Mouse (Mus musculus) urinary bladder, postnatal 4 days (tissue): ENCODE measurements around the gene D930007J09Rik.
A peak's percentile ranks its signal among the peaks of the same experiment; 100 is the strongest.

Experiments used
- DNase-seq, 2 experiments: peaks; one replicate each; pipeline ENCODE4 v3.0.0; 2021 to 2022; ENCODE audit warnings: low spot score in 2 of 2

Gene D930007J09Rik

DNA sequence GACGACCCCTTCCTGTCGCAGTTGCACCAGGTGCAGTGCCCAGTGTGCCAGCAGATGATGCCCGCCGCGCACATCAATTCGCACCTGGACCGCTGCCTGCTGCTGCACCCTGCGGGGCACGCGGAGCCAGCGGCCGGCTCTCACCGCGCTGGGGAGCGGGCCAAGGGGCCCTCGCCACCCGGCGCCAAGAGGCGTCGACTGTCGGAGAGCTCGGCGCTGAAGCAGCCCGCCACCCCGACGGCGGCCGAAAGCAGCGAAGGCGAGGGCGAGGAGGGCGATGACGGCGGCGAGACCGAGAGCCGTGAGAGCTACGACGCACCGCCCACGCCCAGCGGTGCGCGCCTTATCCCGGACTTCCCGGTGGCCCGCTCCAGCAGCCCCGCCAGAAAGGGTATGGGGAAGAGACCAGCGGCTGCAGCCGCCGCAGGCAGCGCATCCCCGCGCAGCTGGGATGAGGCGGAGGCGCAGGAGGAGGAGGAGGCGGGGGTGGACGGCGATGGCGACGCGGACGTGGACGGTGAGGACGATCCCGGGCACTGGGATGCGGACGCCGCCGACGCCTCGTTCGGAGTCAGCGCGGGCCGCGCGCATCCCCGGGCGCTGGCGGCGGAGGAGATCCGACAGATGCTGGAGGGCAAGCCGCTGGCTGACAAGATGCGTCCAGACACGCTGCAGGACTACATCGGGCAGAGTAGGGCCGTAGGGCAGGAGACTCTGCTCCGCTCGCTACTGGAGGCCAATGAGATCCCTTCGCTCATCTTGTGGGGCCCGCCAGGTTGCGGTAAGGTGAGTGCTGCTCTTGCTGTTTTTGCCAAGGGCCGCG, at the start of gene D930007J09Rik:
Gene D930007J09Rik (minus strand): TSS at position 591 of the 823 bp plus-strand sequence.
- DNase-seq: peak; percentile 50 to 63

DNA sequence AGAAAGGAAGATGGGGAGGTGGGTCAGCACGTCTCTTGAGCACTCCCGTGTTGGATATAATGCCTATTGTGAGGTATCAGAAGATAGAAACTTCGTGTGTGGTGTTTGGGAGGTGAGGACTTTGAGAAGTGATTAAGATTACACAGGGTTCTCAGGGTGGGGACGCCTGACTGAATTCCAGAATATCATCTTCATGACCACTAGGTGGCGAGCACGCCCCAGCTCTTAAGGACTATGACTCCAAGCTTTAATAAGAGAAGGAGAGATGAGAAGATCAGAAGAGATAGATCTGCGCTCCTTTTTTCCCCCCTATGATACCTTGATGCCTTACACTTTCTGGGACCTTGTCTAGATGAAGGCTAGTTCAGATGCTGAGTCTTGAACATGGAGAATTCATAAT, 49.3 kb upstream of the D930007J09Rik start:
- no peak for DNase-seq

DNA sequence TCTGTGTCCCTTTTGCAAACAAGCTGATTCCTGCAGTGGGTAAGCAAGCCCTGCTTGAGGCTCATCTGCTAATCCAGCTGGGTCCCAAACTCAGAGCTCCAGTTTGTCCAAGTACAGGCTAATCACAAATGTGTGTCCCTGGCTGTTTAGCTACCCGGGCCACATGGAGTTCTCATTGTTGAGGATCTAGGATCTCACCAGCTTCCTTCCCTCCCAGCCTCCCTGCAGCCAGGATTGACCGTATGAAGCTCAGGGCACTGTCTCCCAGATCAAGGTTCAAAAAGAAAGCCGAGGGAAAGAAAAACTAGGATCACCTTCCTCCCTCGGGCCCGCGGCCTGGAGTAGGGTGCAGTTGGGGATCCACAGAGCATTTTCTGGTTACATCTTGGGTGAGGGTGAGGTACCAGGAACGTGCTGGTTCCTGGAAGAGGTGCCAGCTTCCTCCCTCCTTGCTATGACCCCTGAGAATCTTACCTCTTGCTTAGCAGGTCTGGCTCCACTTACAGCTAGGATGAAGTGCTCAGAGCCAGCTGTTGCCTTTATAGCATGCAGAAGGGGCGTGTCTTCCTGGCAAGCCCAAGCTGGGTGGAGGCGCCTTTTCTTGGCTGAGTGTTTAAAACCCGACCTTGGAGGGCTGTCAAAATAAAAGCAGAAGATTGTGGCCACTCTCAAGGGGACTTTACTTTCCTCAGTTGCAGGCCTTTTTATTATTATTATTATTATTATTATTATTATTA, 48.2 kb upstream of the D930007J09Rik start, which contains the start of gene Serpinb1a:
Gene Serpinb1a (minus strand): TSS at position 518 of the 737 bp plus-strand sequence.
- peak; percentile 70 for DNase-seq

DNA sequence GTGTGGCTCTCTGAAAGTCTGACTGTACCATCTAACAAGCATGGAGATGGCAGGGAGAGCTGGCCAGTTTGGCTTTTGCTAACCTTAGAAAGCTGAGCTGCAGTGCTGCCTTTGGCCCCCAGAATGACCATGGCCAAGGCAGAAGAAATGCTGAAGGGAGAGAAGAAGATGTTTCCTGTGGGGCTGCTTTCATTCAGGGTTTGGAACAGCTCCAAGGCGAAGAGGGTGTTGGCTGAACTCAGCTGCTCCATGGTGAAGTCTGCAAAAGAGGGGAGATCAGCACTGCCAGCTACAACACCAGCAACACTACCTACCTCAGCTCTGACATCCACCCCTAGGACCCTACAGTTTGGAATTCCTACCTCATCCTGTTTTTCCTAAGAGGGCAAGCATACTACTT, 47.5 kb upstream of the D930007J09Rik start:
- DNase-seq: no peak

DNA sequence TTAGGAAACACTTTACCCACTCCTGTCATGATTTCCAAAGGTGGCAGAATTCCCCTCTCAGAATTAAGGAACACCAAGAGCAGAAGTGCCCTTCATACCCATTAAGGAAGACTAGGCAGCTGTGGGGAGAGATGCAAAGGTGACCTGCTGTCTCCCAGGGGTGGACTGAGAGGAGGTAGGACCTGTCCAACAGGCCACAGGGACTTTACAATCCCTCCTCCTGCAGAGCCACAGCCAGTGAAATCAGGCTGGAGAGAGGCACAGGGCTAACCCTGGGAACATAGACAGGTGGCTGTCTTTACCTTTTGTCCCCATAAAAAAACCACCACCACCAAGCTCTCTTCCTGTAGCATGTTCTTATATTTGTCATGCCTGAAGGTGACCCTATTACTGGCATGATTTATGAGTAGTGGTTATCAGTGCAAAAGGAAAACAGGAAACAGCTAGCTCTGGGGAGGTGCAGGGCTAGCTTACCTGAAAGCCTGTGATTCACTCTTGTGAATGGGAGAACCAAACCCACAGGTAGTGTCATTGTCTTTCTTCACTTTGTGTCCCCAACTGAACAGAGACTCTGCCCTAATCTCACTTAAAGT, 47.0 kb upstream of the D930007J09Rik start:
- DNase-seq: no peak

DNA sequence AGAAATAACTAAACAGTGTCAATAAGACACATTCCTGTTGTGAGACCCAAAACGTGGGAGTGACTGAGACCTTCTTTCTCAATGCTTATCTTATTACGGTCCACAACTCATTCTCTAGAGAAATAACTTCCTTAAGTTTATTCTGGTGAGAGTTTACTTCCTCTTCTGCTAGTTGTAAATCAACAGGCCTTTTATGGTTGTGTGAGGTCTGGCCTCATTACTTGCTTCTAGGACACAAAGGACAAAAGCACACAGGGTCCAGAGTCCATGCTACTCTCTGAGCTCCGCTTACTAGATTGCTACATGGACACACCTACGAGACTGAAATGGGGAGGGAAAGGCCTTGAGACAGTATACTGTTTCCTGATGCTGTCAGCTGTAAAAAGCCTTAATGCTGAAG, 46.4 kb upstream of the D930007J09Rik start:
- no peak for DNase-seq

DNA sequence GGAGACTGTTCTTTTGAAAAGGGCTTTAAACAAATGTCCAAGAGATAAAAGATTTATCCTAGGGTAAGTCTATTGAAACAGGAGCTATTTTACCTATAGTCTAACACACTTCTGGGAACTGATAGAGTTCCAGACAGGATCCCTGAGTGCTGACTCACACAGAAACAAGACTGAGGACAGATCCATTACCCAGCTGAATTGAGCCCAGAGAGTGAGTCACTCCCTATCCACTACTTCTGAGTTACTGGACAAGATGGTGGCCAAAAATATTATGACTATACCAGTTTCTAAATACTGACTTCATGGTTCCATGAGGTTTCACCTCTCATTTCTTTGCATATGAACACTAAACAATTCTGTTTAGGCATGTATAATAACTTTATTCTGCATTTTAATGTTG, 43.6 kb upstream of the D930007J09Rik start:
- DNase-seq: no peak

DNA sequence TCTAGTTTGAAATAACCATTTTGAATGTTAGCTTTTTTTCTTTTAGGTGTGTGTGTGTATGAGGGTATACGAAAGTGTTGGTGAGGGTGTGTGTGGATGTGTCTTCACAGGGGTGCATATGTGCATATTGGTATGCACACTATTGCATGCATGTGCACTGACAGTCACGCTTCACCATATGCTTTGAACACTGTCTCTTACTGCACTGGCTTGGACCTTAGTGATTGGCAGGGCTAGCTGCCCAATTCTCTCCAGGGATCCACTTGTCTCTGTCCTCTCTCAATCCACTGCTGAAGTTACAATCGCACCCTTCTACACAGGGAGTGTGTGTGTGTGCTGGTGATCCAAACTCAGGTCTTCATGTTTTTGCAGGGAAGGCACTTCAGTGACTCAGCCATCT, 38.7 kb upstream of the D930007J09Rik start:
- no peak for DNase-seq

DNA sequence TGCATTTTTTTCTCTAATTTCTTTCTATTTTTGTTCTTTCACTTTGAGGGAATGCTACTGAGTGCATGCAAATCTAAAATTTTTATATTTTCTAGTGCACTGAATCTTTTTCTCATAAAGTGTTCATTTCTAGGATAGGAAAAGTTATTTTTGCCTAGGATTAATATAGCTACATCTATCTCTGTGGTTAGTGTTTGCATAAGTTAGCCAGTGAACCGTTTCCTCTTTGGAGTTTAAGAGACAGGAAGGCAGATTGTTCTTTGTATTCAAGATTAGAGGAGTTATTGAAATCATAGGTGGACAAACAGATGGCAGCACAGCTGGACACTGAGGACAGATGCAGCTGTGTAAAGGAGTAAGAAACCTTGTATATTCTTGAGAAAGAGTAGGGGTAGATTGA, 36.7 kb upstream of the D930007J09Rik start:
- DNase-seq: no peak

DNA sequence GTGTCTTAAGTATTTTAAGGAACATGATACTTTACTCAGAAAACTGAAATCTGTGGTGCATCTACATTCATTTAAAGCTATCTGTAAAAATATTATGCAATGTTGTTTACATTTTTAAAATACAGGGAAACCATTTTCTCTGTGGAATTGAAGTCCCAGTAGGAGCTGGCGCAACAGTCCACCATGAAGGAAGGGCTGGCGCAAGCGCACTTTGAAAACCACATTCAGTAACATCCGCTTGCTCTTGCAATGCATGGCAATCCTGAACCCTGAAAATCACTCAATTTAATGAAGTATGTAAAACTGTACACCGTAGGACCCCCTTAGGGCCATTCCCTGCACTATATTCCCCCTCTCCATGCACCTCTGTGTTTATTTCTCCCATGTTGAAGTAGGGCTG, 31.9 kb upstream of the D930007J09Rik start:
- DNase-seq: no peak

DNA sequence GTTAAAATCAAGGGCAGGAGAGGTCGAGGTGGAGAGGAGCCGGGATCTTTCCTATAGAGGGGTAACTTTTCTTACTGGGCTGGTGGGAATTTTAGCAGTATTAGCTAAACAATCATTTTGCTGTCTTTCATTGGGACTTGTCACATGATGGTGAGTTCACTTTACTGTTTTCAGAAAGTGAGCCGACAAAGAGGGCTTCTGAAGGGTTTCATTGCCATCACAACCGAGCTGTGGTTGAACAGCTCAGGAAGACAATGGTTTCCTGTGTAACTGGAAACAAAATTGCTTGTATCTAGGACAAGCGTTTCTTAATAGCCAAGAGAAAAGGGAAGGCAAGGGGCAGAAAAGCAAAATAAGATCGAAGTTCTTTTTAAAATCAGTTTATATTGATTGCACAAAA, 30.6 kb upstream of the D930007J09Rik start:
- no peak for DNase-seq

DNA sequence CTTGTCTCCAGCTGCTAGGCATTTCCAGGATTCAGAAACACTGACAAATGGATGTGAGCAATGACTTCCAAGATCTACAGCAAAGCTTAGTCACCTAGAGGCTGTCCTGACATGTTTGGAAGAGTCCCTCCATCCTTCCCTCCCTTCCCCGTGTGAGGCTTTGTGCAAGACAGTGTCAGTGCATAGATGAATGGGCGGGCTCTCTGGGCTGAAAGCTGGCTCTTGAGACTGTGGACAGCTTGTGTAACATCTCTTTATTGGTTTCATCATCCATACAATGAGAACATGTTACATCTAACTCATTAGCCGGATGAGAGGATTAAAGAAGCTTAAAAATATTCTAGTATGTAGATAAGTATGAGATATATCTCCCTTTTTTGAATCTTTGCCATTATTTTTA, 30.1 kb upstream of the D930007J09Rik start:
- no peak for DNase-seq

DNA sequence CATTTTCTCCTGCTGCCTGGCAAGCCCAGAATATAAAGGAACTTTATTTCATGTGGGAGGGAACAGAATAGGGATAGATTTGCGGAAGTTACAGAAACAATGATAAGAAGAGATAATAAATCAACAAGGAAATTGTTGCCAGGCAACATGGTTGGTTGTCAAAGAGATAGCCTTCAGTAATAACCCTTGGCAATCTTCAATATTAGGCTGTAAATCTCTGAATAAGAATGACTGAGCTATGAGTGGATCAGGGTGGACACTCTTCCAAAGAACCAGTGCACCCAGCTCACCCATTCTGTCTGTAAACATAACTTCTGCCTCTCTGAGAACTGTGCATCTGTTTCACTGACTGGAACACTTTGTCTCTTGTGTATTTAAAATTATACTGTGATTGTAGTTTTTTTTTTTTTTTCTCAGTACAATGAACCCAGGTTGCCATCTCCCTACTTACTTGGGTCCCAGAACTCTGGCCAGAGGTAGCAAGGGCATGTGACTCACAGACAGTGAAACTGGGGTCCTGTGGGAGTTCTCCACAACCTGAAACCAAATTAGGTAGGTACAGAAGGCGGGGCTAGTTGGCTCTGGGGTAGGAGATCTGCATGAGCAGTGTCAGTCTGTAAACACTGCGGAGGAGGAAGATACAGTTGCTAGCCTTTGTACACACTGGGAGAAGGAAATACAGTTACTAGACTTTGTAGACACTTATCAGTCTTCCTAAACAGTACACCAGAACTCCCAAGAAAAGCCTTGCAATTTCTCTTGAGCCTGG, 29.0 kb upstream of the D930007J09Rik start:
- no peak for DNase-seq

DNA sequence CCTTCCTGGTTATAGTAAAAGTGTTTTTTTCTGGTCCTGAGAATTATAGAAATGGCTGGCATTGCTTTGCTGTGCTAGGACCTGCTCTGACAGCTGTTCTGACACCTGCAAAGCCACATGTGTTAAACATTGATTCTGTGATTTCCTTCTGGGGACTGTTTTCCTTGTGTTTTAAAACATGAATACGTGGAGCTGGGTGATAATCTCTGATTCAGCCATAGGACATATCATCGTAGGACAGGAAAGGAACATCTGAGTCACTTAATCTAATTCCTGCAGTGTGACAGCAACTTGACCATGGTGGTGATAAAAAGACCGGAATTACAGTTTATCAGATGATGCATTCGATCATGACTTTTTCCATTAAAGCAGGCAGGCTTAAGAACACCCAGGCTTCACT, 26.2 kb upstream of the D930007J09Rik start:
- no peak for DNase-seq

DNA sequence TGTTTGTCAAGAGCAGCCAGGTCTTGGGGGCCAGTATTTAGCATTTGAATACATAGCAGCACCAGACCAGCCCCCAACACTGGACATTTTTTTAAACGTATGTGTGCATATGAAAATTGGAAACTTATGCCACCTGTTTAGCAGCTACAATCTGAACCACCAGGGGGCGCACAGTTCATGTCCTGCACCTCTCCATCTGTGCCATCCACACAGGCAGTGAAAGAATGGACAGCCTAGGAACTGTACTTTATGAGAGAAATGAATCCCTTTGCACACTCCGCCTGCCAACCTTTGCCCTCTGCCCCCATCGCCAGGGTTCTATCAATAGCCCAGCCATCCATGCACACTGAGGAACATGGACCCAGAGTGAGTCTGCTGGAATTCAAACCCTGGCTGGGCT, 25.3 kb upstream of the D930007J09Rik start:
- DNase-seq: peak in 1 of 2 experiments; percentile 68

DNA sequence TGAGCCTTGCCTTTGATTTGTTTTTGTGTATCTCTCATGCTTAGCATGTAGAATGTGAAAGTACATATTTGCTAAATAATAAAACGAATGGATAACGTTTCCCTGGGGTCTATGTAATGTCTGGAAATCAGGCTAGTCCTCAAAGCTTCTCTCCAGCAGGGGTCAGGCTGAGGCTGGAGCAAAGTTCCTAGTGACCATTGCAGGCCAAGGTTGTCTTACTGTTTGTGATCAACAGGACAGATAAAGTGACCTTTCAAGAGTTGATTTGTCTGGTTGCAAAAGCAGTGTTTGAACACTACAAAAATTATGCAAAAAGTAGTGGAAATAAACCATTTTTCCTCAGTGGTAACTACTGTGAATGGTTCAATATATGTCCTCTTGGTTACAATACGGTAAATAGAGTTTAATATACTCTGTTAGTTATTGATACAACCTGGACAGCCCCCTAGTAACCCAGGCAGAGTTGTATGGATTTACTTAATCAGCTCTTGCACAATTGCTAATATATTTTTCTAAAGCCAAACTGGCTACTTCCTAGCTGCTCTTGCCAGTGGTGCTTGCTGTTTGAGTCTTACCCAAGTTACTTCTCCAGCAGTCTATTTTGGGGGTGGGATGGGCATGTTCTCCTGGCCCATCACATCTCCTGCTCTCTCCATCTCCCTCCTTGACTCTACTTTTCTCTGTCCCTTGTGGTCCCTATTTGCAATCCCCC, 24.6 kb upstream of the D930007J09Rik start:
- no peak for DNase-seq

DNA sequence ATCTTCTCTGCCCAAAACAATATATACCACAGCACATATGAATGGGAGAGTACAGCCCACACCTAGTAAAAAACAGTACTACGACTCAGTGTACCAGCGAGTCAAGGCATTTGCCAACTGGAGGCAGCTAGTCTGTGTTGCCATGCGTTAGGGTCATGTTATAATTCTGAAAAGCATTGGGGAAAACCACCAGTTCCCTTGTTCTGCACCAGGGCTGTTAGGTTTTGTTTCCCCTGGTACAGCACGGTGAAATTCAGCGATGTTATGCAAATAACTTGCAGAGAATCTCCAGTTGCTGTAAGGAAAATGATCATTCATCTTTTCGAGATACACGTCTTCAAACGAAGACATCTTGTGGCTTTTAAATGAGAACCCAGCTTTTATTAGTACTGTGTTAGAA, 22.9 kb upstream of the D930007J09Rik start:
- no peak for DNase-seq

DNA sequence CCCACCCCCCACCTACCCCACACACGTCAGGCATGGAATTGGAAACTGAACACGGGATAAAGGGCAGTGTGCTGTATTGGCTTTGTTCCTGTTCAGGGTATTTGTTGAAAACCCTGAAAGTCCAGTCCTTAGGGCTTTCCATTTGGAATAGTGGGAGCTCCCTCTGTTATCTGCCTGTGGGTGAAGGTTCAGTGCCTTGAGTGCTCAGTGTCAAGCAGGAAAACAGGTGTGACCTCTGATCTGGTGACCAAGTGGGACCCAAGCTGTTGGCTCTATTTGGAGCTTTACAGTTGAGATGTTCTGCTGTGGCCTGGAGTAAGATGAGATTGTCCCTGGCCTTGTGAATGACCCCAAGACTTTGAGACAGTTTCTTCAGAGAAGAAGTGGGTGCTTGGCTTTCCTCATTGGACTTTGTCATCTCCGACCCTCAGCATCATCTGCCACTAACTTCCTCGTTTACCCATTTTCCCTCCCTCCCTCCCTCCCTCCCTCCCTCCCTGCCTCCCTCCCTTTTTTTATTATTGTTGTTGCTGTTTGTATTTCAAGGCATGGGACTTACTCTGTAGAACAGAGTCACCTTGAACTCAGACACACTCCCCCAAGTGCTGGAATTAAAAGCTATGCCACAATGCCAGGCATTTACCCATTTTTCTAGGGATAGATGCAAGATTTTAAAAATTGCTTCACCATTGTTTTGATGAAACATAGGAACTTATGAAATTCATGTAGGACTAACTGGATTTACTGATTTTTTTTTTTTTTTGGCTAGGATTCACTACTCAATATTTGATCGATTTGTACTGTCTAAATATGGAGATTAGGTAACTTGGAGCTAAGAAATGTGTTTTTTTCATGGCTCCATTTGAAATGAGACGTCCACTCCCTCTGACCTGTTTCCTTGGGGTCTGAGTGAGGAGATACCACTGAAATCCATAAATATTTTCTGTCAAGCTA, 22.0 kb upstream of the D930007J09Rik start:
- DNase-seq: no peak

DNA sequence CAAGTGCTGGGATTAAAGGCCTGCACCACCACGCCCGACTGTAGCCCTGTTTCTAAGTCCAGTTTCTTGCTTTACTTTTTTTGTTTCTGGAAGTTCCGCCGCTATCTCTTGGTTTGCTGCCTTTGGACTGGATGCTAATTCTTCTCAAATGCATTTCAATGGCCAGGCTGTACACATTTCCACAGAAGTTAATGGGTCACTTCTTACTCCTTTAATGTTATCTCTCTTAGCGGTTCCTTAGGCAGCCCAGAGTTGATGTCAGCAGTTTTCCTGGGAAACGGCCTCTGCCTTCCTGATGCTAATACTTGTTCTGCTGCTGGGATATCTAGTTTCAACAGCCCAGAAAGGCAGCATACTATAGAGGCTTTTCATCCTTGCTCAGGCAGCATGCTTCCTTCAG, 20.5 kb upstream of the D930007J09Rik start:
- DNase-seq: no peak

DNA sequence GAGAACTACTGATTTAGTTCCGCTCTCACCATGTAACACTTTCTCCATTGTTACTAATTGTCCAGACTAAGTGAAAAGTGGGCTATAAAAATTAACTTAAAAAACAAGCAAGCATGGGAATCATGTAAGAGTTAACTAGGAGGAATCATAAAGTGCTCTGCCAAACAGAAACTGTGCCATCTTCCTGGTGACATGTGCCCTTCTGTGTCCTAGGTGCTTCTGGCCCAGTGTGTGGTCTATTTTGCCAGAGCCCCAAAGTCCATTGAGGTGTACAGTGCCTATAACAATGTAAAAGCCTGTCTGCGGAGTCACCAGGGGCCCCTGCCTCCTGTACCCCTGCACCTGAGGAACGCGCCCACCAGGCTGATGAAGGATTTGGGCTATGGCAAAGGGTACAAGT, 19.0 kb upstream of the D930007J09Rik start:
- DNase-seq: no peak
